Mouse (Mus musculus) ovary, postnatal 36 days (tissue): ENCODE measurements at regions not wholly inside any gene's neighbourhood (a gene's known extent, or its start where the extent isn't known, plus 50 kb on each side); places are given as distances from the start of the nearest gene placed in this dataset.

Source experiments
- DNase-seq: peaks from one replicate; pipeline ENCODE4 v3.0.0; 2022; ENCODE audit warnings: low spot score, mixed read lengths

DNA sequence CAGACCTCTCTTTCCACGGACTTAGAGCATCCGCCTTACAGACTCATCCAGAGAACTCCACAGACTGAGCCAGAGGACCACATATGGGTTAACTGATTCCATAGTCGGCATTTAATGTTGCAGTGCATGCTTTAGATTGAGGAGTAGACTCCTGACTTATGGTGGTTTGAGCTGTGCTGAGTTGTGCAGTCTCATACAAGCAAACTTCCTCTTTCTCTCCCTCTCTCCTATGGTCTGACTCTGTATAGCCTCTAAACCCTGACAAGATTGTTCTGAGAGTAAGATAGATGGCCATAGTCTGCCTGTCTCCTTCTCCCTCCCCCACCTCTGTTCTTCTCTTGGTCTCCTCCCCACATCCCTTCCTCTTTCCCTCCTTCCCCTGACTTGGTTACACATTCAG lies 616.0 kb downstream of the Ryr2 start:
- DNase-seq = no peak

DNA sequence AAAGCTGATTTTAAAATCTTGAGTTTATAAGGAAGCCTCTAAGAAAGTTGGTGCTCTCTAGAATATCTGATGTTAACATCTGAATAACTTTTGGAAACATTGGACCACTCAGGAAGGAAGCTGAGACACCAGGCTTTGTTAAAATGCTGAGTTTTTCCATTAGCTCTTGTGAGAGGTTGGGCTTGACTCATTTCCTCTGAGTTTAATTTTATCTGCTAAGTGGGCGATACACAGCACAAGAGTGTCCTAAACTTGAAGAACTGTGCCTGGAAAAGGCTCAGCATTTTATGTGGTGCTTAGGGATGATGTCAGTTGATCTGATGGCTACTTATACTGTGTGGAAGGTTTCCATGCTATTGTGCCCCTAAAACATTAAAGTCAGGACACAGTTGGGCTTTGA lies 623.6 kb downstream of the Ryr2 start:
- no peak for DNase-seq

DNA sequence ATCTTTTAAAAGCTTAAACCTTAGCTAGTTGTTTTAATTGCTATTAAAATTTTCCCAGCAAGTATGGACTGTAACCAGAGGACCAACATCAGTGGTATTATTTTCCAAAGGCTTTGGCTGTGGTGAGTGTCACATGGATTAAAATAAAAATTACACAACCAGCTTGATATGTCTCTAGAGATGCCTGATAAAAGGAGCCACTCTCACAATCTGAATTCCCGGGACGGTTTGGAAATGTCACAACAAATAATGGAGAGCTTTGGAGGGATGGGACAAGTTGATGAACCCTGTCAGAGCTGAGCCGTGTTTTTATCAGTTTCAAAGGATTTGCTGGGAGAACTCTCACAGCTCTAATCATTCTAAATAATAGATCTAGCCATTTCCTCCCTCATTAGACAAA lies 624.0 kb downstream of the Ryr2 start:
- DNase-seq = no peak

DNA sequence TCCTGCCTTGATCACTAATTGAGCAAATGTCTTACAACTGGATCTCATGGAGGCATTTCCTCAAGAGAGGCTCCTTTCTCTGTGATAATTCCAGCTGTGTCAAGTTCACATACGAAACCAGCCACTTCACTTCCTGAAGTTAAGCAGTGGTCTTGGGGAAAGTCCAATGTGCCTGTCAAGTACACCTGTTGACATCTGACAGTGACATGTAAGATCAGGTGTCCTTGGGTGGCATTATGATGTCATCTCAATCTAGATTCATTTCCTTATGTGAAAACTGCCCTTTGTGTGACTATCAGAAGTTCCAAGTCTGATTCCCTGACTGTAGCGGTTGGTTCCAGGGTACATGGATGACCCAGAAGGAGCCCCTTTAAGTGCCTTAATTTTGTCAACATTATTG lies 646.5 kb downstream of the Ryr2 start:
- DNase-seq = no peak

DNA sequence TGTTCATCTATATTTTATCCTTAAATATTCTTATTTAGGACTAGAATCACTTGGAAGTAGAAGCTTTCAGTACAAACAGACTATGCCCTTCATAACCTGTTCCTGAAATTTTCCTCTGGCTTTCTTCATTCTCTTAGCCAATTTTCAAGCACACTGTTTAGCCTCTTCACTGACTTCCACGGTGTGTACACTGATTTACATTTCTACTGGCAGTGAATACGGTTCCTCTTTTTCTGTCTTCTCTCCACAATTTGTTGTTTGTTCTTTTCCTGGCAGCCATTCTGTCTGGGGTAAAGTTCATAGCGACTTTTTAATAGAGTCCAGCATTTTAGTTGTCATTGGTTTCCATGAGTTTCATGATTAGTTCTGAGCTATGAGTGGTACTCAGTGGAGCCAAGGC lies 651.6 kb downstream of the Ryr2 start:
- no peak for DNase-seq

DNA sequence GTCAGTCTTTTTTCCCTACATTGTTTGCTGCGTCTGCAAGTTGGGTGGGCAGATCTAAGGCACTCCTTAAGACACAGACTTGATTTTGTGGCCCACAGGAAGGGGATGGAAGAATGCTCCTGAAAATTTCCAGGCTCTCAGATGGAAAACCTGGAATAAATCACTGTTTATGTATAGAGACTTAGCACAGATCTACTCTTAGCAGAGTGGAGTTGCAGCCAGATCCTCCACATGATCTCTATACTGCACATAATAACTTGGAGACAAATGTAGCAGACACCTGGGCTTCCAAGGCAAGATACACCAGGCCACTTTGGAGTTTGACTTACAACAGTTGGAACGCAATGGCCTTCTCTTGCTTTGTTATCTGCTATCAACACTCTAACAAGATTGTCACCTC lies 654.3 kb downstream of the Ryr2 start:
- no peak for DNase-seq

DNA sequence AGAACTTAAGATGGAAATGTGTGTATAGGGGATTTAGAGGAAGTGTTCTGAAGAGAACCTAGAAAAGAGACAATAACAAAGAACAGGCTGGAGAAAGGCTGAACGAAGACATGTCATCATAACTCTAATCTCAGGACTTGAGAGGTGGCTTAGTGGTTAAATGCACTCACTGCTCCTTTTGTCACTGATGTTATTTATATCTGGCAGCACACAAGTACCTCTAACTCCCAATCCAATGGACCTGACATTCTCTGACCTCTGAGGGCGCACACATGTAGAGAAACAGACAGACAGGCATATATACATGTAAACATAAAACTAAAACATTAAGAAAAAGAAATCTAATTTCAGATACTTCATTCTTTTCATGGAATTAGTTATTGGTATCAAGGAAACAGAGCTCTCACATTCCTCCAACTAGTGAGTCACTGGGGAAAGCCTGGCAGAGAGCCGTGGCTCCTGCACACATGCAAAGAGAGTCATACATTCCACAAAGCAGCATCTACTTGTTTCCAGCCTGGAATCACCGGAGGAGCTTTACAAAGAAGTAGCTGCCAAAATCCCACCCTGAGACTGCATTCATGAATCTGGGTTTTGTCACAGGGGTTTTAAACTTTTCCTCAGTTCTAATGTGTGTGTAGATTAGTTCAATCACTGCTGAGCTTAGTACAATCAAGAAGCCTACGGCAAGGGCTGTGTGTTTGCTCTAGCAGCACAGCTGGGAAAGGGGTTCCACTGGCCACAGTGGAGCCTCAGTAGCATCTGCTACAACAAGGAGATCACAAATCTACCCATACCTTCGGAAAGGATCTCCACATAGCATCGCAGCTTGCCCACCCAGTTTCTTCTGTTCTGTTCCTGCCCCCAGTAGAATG lies 674.0 kb downstream of the Ryr2 start:
- no peak for DNase-seq

DNA sequence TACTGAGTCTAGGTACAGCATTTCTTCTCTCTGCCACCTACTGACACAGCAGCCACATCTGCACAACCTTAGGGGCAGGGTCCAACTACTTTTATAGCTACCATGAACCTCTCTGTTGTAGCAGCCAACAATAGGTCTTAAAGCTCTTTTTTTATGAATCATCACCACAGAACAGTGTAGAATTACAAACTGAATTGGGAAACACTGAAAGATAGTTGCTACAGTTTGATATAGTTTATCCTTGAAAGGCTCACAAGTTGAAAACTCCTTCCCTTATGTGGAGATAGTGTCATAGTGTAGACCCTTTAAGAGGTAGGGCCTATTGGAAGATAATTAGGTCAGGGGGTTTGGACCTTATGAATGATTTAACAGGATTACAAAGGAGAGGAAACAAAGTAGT lies 679.9 kb downstream of the Ryr2 start:
- DNase-seq = no peak

DNA sequence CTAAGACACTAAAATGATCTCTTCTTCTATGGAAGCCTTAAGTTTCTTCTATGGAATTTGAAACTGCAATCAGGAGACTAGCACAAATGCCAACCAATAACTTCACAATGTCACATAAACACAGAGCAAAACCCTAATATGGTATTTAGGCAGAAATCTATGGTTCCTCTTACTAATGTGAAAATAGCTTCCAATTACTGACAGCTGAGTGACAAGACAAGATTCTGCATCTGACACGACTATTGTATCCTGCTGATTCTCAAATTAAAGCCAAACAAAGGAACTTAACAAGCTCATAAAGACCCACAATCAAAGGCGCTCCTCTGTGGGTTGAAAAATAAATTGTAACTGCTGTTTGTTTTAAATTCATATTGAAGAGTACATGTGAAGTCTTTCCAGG lies 714.7 kb downstream of the Ryr2 start:
- DNase-seq = no peak

DNA sequence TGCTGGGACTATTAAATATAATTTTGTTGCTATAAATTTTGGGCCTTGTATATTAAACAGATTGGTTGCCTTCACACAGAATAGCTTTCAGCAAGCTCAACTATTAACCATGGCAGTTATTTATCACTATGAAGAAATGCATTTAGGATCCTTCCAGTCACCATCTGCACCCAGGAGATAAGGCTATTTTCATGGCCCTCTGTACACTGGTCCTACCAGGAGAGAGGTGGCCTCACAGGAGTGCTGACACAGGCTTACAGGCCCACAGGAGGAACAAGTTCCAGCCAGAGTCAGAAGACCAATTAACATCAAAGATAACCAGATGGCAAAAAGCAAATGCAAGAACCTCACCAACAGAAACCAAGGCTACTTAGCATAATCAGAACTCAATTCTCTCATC lies 731.3 kb downstream of the Ryr2 start:
- no peak for DNase-seq

DNA sequence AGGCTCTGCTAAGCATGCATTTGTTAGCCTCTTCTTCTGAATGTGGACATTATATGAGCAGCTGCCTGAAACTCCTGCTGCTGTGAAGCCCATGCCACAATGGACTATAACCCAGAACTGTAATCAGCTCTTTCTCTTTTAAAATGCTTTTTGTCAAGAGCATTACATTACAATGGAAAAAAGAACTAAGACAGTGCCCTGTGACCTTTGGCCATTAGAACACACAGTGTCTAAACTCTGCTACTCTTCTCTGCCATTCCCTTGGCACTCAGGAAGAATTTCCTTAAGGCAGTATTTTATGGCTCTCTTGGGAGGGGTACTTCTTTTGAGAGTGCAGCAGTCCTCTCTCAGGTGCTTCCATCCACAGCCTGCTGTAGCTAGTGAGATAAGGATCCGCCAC lies 737.3 kb downstream of the Ryr2 start:
- DNase-seq = no peak

DNA sequence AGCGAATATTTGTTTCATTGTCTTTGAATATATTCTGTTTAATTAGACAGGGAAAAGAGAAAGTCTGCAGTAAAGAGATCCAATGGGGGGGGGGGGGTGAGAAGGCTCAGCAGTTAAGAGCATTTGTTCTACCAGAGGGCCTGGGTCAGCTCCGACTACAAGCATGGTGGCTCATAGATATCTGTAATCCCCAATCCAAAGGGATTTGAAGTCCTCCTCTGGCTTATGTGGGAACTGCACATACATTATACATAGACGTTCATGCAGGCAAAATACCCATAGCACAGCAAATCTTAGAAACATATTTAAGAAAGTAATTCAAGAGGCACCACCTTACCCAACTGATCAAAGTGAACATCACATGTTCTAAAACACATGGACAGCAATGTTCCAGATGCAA lies 743.9 kb downstream of the Ryr2 start:
- no peak for DNase-seq

DNA sequence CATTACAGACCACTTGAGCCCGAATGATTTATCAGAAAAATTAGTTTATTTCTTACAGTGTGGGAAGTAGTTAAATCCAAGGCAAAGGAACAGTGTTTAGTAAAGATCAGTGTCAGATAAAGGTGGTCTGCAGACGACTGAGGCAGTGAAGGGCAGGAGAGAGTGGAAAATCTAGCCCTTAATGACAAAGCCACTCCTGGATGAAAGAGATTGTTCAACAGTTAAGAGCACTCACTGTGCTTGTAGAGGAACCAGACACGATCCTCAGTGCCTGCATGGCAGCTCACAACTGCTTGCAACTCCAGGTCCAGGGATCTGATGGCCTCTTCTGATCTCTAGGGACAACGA lies 758.3 kb downstream of the Ryr2 start:
- DNase-seq = no peak

DNA sequence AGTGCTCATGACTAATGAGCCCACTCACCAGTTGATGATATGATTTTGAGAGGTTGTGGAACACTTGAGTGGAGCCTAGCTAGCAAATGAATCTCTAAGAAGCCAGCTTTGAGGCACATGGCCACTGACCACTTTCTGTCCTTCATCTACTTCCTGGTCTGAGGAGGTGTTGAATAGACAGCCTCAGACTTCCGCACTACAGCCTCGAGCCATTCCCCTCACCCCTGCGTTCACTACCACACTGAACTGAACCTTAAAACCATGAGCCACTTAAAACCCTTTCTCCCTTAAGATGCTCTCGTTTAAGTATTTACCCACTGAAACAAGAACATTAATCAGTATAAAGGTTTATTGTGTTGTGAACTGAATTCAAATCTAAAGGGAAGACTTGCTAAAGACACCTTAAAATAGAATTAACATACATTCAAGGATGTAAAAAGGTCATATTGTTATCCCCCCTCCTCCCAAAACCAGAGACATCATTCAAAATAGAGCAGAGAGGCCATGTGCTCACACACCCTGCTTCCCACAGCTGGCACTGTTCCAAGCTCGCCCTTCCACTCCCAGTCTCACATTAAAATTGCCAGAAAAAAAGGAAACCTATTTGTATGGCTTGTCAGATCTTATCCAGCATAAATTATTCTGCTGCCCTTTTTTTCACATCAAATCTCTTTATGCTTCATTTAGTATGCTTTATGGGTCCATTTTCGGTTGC lies 758.8 kb downstream of the Ryr2 start:
- DNase-seq = peak; percentile 4

DNA sequence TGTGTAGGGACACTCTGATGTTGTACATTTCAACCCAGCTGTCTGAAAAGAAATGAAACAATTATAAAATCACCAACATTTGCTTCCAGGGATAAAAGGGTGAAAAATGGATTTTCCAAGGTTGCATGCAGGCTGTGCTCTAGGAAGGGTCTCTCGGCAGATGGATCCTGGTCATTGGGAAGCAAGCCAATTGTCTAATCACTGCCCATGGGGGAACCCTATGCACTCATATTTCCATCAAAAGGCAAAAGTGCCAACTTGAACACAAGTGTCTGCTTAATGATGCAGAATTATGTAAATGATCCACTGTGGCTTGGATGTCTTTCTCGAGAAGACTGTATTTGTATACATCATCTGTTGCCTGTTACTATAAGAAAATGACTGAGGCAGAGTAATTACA lies 762.2 kb downstream of the Ryr2 start:
- no peak for DNase-seq

DNA sequence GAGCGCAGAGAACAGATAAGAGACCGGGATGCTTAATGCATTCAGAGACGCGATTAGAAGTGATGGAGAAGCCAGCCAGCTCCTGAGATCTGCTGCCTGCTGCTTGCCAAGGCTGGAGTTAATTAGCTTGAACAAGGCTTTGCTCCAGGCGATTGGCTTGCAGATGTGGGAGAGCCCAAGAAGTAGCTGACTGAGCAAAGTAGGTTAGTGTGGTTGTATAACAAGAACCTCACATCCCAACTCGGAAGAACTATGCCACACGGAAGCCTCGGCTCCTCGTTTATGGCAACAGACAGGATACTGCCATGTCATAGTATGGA lies 768.5 kb downstream of the Ryr2 start:
- DNase-seq = peak; percentile 4

DNA sequence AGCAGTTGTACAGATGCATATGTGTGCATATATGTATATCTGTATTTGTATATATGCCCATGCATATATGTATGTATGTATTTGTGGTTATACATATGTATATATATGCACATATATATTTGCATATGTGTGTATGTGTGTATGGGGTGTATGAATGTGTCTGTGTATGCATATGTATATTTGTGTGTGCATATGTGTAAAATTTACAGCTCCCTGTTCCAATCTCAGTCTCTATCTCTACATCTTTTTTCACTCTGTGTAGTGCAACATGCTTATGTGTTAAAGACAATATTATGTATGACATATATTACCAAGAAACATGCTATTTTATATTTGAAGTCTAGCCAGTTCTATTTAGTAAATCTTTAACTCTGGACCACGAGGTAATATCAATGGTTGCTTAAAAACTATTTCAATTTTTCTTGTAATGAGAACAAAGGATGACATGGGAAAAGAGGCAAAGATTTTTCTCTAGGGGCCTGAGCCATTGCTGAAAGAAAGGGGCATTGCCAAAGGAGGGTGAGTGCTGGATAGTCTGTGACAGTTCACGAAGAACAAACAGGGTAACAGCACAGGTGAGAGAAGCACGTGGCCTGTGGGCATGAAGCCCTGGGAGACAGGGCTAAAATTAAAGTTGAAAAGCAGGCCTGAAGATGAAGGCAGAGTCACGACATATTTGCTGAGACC lies 769.0 kb downstream of the Ryr2 start:
- DNase-seq = no peak

DNA sequence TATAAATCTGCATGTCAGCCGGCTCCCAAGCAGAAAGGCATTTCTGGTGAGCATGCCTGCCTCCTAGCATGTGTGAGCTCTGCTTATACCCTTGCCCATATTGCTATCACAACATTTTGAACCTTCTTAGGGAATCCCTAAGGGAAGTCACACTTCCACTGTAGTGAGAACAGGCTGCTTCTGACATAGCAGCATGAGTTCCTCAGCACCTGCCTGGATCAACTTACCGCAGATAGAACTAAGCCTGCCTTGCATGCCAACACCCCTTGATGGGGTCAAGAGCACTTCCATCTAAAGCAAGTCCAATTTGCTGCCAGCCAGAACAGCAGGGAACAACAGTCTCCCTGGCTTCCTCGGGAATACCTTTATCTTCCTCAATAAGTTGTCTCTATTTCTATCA lies 769.8 kb downstream of the Ryr2 start:
- DNase-seq = no peak

DNA sequence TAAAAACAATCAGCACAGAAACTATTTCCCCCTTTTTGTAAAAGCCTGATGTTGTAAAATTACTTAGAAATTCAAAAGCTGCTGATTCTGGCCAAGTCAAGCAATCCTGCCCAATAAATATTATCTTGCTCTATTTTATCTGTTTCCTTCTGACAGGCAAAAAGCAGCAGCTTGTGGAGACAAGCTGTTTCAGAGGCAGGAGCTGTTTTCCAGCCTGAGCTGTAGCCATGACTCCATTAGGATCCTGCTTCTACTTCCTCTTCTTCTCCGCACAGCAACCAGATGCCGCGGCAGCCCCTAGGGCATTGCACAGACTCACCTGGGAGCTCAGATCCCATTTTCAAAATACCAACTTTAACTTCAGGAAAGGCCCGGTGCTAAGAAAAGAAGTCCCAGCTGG lies 774.8 kb downstream of the Ryr2 start:
- no peak for DNase-seq

DNA sequence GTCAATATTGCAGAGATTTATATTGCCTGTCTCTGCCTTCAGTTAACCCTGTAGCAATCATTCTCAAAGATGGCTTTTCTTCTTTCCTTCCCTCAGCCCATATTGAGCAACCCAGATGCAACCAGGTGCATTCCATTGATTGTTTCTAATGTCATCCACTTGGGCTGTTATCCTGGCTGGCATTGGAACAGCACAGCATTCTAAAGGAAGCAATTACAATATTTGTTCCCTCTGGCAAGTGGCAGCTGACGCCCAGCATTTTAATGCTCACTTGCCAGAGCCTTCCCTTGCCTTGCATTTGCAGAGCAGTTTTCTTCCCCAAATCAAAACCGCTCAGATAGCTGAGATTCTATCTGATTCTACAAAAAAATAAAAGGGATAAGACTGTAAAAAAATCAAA lies 798.0 kb downstream of the Ryr2 start:
- DNase-seq = no peak

DNA sequence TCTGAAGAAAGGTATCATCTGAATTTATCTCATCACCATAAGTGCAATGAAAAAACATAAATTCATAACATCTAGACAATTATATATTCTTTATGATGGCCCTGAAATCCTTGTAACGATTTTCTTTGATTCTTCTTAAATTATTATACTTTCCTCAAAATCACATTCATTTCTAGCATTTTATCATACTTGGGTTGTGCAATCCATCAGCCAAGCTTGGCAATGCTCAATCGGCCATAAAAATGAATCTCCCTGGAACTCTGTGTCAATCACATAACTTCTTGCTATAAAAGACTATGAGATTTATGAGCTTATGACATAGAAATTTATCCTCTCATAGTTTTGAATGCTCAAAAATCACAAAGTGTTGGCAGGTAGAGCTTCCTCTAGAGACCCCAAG lies 811.3 kb downstream of the Ryr2 start:
- DNase-seq = no peak

DNA sequence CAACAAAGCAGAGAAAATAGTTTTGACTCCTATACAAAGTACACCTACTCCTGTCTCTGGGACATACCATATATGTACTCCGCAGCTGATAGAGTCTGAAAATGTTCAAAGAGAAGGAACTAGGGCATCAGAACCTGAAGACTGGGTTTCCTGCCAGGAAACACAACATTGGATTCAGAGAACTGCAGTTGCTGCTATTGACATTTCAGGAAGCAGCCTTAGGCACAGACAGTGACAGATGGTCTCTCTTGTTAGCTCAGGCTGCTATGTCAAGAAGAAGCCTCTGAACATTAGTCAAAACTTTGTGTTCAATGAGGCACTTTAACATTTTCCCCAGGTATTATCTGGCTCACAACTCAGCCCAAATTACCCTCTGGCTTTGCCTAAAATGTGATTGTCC lies 812.1 kb downstream of the Ryr2 start:
- no peak for DNase-seq

DNA sequence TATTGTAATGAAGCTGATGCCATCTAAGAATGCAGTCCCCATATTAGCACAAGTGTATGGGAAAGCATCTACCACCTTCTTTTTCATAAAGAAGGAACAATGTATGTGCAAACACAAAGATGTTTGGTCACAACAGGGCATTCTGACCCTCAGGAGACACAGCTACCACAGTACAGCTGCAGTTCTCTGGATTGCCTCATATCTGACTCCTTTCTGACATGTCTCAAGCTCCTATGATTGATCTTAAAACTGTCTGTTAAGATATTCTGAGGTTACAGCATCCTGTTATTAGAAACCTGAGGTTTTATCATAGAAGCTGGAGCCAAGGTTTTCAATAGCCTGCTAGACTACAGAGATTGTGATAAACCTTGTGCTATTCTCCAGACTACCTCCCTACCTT lies 813.0 kb downstream of the Ryr2 start:
- DNase-seq = no peak

DNA sequence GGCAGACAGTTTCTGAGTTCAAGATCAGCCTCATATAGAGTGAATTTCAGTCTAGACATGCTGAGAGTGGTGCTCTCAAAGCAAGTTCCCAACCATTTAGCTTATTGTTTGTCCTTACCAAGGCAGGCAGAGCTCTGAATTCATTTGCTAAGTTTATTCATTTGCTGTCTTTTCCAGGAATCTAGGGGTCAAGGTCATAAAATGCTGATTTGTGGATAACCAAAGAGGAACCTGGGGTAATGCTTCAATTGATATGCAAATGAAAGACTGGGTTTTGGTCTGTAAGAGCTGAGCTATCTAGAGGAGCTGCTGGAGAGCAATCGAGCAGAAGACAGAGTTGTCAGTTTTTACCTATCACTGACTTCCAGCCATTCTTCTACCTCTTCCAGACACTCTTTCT lies 832.8 kb downstream of the Ryr2 start:
- DNase-seq = no peak
